Mouse (Mus musculus): ENCODE results near the gene Lamtor2.

The Lamtor2 gene

GRCm38 (mm10) chr3:88503881-88504746 lies 48.8 kb downstream of the Lamtor2 start:
- no peak for DNase-seq (ENCODE audit: low spot score in 2 of 2)

- no peak for DNase-seq (ENCODE audit: low spot score in 2 of 2)
Observed at GRCm38 (mm10) chr3:88503505-88503863, 49.4 kb downstream of the Lamtor2 start.

DNA sequence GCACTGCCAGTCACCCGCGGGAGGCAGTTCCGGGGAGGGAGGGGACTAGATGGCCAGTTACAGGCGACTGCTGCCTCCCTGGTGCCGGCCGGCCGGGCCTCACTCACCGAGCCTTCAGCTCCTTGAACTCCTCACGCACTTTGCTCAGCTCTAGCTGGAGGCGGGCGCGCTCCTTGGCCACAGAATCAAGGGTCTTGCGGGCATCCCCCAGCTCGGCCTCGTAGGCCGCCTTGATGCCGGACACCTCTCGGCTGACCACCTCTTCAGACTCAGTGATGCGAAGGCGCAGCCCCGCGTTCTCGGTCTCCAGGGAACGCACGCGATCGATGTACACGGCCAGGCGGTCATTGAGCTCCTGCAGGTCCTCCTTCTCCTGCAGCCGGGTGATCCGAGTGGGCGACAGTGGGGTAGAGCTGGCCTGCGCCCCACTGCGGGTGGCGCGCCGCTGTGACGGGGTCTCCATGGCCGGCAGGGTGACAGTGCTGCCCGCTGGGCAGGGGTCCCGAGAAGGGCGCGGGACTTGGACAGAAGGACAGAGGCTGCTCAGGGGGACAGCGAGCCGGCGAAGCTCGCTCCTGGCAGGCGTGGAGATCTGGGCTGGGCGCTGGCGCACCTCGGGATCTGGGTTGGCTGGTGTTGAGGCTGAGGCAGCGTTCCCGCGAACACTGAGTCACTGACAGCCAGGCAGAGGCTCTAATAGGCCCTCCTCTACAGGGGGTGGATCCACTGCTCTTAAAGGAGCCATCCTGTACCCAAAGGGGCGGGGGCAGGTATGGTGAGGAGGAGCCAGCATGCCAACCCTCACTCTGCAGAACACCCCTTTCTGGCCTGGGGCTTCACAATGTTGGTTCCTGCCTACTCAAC lies 50.0 kb downstream of the Lamtor2 start:
- peak; percentile 83 to 87 for DNase-seq (ENCODE audit: low spot score in 2 of 2)

DNA sequence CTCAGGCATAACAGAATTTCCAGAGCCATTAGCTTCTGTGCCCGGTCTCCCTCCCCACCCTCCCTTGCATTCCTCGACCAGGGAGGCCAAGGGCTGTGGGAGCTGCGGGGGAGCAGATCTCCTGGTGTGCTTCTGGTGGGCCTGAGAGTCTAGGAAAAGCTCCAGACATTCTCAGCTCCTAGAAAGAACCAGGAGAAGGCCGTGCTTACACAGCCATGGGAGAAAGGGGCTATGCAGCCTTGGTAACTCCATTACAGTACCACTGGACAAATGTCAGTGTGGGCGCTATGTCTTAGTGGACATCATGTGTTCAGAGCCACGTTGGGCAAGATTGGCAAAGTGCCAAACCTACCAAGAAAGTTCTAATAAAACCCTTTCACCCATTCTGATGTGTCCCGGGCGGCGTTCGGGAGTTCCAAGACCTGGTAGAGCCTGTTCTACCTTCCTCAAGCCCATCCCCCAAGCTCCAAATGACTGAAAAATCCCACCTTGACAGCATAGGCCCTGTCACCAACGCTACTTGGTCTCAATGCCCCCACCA lies 50.8 kb downstream of the Lamtor2 start:
- DNase-seq (ENCODE audit: low spot score in 2 of 2): no peak

DNA sequence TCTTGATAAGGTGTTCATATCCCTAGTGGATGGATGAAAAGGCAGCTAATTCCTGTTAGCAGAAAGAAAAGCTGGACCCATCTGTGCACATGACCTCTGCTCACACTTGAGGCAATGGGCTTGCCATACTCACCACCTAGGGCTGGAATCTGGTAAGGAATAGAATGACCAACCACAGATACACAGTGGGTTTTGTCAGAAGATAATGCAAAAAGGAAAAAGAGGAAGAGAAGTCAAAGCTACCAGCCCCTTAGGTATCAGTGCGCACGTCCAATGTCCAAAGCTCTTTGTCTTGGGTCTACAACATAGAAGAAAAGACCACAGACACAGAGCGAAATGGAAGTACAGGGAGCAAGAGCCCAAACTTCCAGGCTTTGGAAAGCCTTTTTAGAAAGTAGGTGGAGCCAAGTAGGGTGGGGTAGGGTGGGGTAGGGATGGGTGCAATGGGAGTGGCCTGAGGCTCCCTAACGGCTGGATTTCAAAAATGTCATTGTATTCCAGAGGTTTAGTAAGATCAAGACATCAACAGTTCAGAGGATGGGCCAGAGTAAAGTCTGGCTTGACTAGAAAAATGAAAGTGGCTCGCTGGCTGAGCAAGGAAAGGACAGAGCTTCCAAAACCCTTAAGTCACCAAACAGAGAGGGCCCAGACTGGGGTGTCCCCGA lies 51.4 kb downstream of the Lamtor2 start:
- no peak for DNase-seq (ENCODE audit: low spot score in 2 of 2)

GRCm38 (mm10) chr3:88500655-88501365 lies 52.1 kb downstream of the Lamtor2 start:
- no peak for DNase-seq (ENCODE audit: low spot score in 2 of 2)

GRCm38 (mm10) chr3:88500087-88500486 lies 52.8 kb downstream of the Lamtor2 start:
- DNase-seq (ENCODE audit: low spot score in 2 of 2): no peak

Measured in frontal cortex, postnatal 25 days (tissue).